In the genomic region with DNA sequence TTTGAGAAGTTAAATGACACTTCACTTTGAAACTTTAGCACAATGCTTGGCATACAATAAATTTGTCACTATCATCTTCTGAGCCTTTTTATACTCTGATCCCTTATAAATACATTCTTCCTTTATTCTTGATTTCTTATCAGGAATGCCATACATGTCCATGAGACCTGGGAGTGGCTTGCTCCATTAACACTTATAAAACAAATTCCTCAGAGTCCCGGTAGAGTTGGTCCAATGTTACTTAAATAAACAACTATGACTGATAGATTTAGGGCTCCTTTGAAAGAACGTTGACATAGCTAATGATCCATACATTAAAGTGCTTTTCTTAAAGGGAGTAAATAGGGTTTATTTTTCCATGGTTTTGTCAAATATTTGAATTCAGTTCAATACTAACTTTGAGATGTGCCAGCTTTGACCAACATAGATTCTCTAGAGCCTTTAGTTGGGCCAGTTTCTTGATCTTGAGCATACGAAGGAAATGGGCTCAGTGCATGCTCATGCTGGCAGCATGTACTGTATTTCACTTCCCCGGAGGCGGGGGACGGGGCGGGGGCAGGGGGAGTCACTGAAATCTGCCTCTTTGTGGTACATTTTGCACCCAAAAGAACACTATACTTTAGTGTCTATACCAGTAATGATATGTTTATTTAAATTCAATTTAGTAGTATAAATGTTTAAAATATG, we compare ENCODE assay signal across 23 mouse cellular contexts. TPM values are rescaled to one million over a fixed set of nuclear protein-coding genes. Genes with fewer than 3 reads are reported as not detected.
"Had no signal": no experiment of that assay in that cellular context is flagged by ENCODE, and none has a peak within 500 bp of the region (broad histone marks: within the 10 kb centered on the region; RNA-seq: fewer than 3 reads in every experiment).

No protein-coding gene starts in this region.

- ATAC-seq: liver, postnatal 0 days; midbrain, embryonic 16.5 days had no signal

- H3K4me3 ChIP-seq: liver, embryonic 13.5 days; liver, embryonic 15.5 days; megakaryocyte, embryonic 14.5 days; midbrain, embryonic 10.5 days; midbrain, embryonic 12.5 days; myocyte; neural tube, embryonic 13.5 days; neural tube, embryonic 15.5 days had no signal

- DNase-seq: liver, embryonic 13.5 days; liver, postnatal 0 days; lung, adult 2 months; lung, postnatal 10 days; lung, postnatal 36 days; midbrain, embryonic 14.5 days; retina, postnatal 1 day; right cerebral cortex, adult 18-20 months; right cerebral cortex, postnatal 25 days; right cerebral cortex, postnatal 4 days; spleen, adult 18-20 months; thymus, adult 18-20 months; thymus, postnatal 14 days; thymus, postnatal 36 days had no signal

- H3K9me3 ChIP-seq: liver, embryonic 13.5 days; liver, embryonic 15.5 days; megakaryocyte, embryonic 14.5 days; midbrain, embryonic 10.5 days; midbrain, embryonic 12.5 days; neural tube, embryonic 13.5 days; neural tube, embryonic 15.5 days had no signal

- H3K4me1 ChIP-seq: liver, embryonic 13.5 days; liver, embryonic 15.5 days; megakaryocyte, embryonic 14.5 days; midbrain, embryonic 10.5 days; midbrain, embryonic 12.5 days; neural tube, embryonic 13.5 days; neural tube, embryonic 15.5 days had no signal

- H3K4me2 ChIP-seq: liver, embryonic 13.5 days; liver, embryonic 15.5 days; midbrain, embryonic 12.5 days; neural tube, embryonic 13.5 days; neural tube, embryonic 15.5 days had no signal

- H3K27me3 ChIP-seq: liver, embryonic 13.5 days; liver, embryonic 15.5 days; megakaryocyte, embryonic 14.5 days; midbrain, embryonic 12.5 days; neural tube, embryonic 13.5 days; neural tube, embryonic 15.5 days had no signal

- H3K36me3 ChIP-seq: liver, embryonic 13.5 days; liver, embryonic 15.5 days; midbrain, embryonic 10.5 days; midbrain, embryonic 12.5 days; neural tube, embryonic 13.5 days; neural tube, embryonic 15.5 days had no signal

- H3K27ac ChIP-seq: liver, embryonic 13.5 days; liver, embryonic 15.5 days; macrophage; midbrain, embryonic 10.5 days; midbrain, embryonic 12.5 days; neural tube, embryonic 13.5 days; neural tube, embryonic 15.5 days had no signal

- H3K9ac ChIP-seq: liver, embryonic 13.5 days; liver, embryonic 15.5 days; liver, postnatal 0 days; midbrain, embryonic 12.5 days; neural tube, embryonic 13.5 days; neural tube, embryonic 15.5 days had no signal

RNA-seq across cellular contexts. Expression of gene Abi3bp, which starts 35.9 kb away (rescaled TPM):
- polyA plus RNA-seq: macrophage had no signal
